Comparison of ENCODE assay signal across 8 mouse cellular contexts in the genomic region with DNA sequence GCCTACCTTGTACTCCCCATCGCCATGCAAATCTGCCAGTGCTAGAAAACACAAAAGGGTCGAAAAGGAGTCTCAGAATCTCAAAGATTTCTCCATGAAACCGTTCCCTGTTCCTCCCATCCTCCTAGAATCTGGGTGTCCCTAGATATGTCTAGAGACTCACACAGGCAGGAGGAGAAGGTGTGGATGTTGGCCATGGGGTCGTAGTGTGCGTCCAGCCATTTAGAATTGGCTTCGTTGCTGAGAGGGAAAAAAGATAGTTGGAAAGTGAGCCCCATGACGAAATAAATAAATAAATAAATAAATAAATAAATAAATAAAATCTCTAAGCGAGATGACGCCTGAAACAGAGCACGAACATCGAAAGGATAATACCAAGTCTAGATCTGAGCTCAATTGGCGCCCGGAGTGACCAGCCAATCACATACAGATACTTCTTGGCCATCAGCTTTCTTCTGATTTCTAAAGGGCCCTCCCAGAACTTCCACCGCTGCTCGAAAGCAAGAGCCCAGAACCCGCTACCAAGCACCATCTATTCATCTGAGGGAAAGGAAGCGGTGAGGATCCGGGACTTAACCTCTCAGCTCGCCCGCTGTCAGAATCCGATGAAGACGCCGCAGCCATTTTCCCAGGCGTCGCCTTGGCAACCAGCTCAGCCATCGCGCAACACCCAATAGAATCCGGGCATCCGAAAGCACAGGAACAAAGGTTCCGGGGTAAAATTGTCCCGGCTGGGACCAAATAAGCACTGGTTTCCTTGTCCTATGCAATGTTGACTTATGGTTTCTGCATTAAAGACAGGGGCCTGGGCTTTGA. TPM values are rescaled to one million over a fixed set of nuclear protein-coding genes. Genes with fewer than 3 reads are reported as not detected.
DNase-seq lines count a peak whose midpoint lies in the region; ATAC-seq and TF ChIP-seq lines count a peak whose summit lies in the region.

Gene Bbs1 (minus strand): TSS at position 650 of the 816 bp plus-strand sequence.

- intact Hi-C loops in heart, adult 2 months (cut with DNase I) = loop anchor here (2.0 kb wide), 1 partner anchor 25 kb away; no protein-coding TSS in a partner anchor

- peaks cover 6% of the 10 kb centered on the region; the same call in 1 of the 2 replicates for H3K4me1 ChIP-seq in embryonic facial prominence, embryonic 13.5 days
- peaks cover 3% of the 10 kb centered on the region for H3K4me1 ChIP-seq in heart, adult 2 months (ENCODE audit: control insufficient read depth, insufficient read depth, low read length)
- peaks cover 4% of the 10 kb centered on the region for H3K4me1 ChIP-seq in kidney, adult 2 months (ENCODE audit: control insufficient read depth, insufficient read depth, low read length)
- peaks cover 5% of the 10 kb centered on the region for H3K4me1 ChIP-seq in limb, embryonic 12.5 days (replicated peaks)
- H3K4me1 ChIP-seq in midbrain, embryonic 14.5 days (ENCODE audit: control insufficient read depth, insufficient read depth, low read length) = peaks cover 10% of the 10 kb centered on the region; the same call in 1 of the 2 replicates

- no peaks in the 10 kb centered on the region for H3K9me3 ChIP-seq in embryonic facial prominence, embryonic 13.5 days
- no peaks in the 10 kb centered on the region for H3K9me3 ChIP-seq in limb, embryonic 12.5 days
- H3K9me3 ChIP-seq in midbrain, embryonic 14.5 days (ENCODE audit: control insufficient read depth, low read length) = no peaks in the 10 kb centered on the region

- no peaks in the 10 kb centered on the region for H3K79me2 ChIP-seq in heart, adult 2 months (replicated peaks; ENCODE audit: control insufficient read depth, insufficient read depth, low read length)

- peak; percentile 48; the same call in 1 of the 2 replicates for TF ChIP-seq POLR2A in heart, adult 2 months (IDR thresholded peaks at IDR 0.05; ENCODE audit: insufficient read depth, low read depth, low read length)
- no peak for TF ChIP-seq POLR2A in kidney, adult 2 months (IDR thresholded peaks at IDR 0.05; ENCODE audit: low read depth, low read length)

- no peak for TF ChIP-seq CTCF in heart, adult 2 months (IDR thresholded peaks at IDR 0.05)
- no peak for TF ChIP-seq CTCF in kidney, adult 2 months (conservative IDR thresholded peaks at IDR 0.05; ENCODE audit: insufficient read depth, insufficient read length, low read depth, low read length)

- H3K4me2 ChIP-seq in embryonic facial prominence, embryonic 13.5 days = peak within 1 kb of the TSS; percentile 61
- H3K4me2 ChIP-seq in limb, embryonic 12.5 days = peak within 1 kb of the TSS; percentile 60
- peak within 1 kb of the TSS; percentile 82 for H3K4me2 ChIP-seq in midbrain, embryonic 14.5 days (ENCODE audit: low read length)

- H3K27me3 ChIP-seq in embryonic facial prominence, embryonic 13.5 days = no peaks in the 10 kb centered on the region
- no peaks in the 10 kb centered on the region for H3K27me3 ChIP-seq in heart, adult 2 months (ENCODE audit: control insufficient read depth, insufficient read depth, low read length)
- no peaks in the 10 kb centered on the region for H3K27me3 ChIP-seq in kidney, adult 2 months (replicated peaks; ENCODE audit: control insufficient read depth, insufficient read depth, low read length)
- no peaks in the 10 kb centered on the region for H3K27me3 ChIP-seq in limb, embryonic 12.5 days
- H3K27me3 ChIP-seq in midbrain, embryonic 14.5 days (ENCODE audit: control insufficient read depth, insufficient read depth, low read length) = no peaks in the 10 kb centered on the region

- H3K4me3 ChIP-seq in embryonic facial prominence, embryonic 13.5 days = peak within 1 kb of the TSS; percentile 65
- H3K4me3 ChIP-seq in heart, adult 2 months = peak within 1 kb of the TSS; percentile 63
- peak within 1 kb of the TSS; percentile 83 for H3K4me3 ChIP-seq in kidney, adult 2 months (ENCODE audit: insufficient read depth, low read depth, low read length)
- peak within 1 kb of the TSS; percentile 66 for H3K4me3 ChIP-seq in limb, embryonic 12.5 days (replicated peaks)
- H3K4me3 ChIP-seq in midbrain, embryonic 14.5 days (replicated peaks; ENCODE audit: low read depth, low read length) = peak within 1 kb of the TSS; percentile 67

- ATAC-seq in embryonic facial prominence, embryonic 13.5 days (ENCODE audit: insufficient number of reproducible peaks, insufficient read depth, low FRiP score, low TSS enrichment, low read depth) = peak; percentile 62; the same call in 1 of the 2 replicates
- peak; percentile 57; the same call in 1 of the 2 replicates for ATAC-seq in limb, embryonic 12.5 days (ENCODE audit: insufficient number of reproducible peaks, insufficient read depth, low FRiP score, low TSS enrichment, low read depth)
- peak; percentile 78; the same call in 1 of the 2 replicates for ATAC-seq in midbrain, embryonic 14.5 days (ENCODE audit: low FRiP score, low TSS enrichment)

- TF ChIP-seq EP300 in heart, adult 2 months (IDR thresholded peaks at IDR 0.05; ENCODE audit: insufficient read depth, low read depth, low read length) = 0 out of 2 replicates have a peak, but pooled peaks have one; percentile 25

- no peak within 1 kb of the TSS for H3K27ac ChIP-seq in embryonic facial prominence, embryonic 13.5 days
- no peak within 1 kb of the TSS for H3K27ac ChIP-seq in heart, adult 2 months
- no peak within 1 kb of the TSS for H3K27ac ChIP-seq in kidney, adult 2 months (ENCODE audit: insufficient read depth, low read depth, low read length)
- no peak within 1 kb of the TSS for H3K27ac ChIP-seq in limb, embryonic 12.5 days
- H3K27ac ChIP-seq in midbrain, embryonic 14.5 days (replicated peaks; ENCODE audit: low read depth, low read length) = peak within 1 kb of the TSS; percentile 81

- peak; percentile 58 for DNase-seq in 3134 (ENCODE audit: extremely low read depth, insufficient read length, low spot score)
- DNase-seq in adrenal gland, postnatal 4 days (ENCODE audit: low spot score in 2 of 2) = peak; percentile 61 to 64
- DNase-seq in heart, adult 2 months = peak; percentile 79 to 85
- DNase-seq in kidney, adult 2 months = peak; percentile 87
- peak; percentile 94 for DNase-seq in midbrain, embryonic 14.5 days
- DNase-seq in spleen, adult 12 weeks (ENCODE audit: low spot score) = peak; percentile 71

- WGBS in embryonic facial prominence, embryonic 13.5 days = 7% methylated on average over 31 of the region's 31 CpGs
- 9% methylated on average over 31 of the region's 31 CpGs for WGBS in heart, adult 2 months
- 5% methylated on average over 31 of the region's 31 CpGs for WGBS in kidney, adult 2 months
- 10% methylated on average over 31 of the region's 31 CpGs for WGBS in limb, embryonic 12.5 days
- 7% methylated on average over 31 of the region's 31 CpGs for WGBS in midbrain, embryonic 14.5 days

- H3K36me3 ChIP-seq in embryonic facial prominence, embryonic 13.5 days = peaks cover 51% of the 10 kb centered on the region
- no peaks in the 10 kb centered on the region for H3K36me3 ChIP-seq in heart, adult 2 months (ENCODE audit: control insufficient read depth, insufficient read depth, low read length)
- no peaks in the 10 kb centered on the region for H3K36me3 ChIP-seq in kidney, adult 2 months (ENCODE audit: control insufficient read depth, insufficient read depth, low read length)
- peaks cover 56% of the 10 kb centered on the region for H3K36me3 ChIP-seq in limb, embryonic 12.5 days
- H3K36me3 ChIP-seq in midbrain, embryonic 14.5 days (ENCODE audit: control insufficient read depth, insufficient read depth, low read length) = peaks cover 62% of the 10 kb centered on the region

- peak within 1 kb of the TSS; percentile 75 for H3K9ac ChIP-seq in embryonic facial prominence, embryonic 13.5 days
- peak within 1 kb of the TSS; percentile 57; the same call in 1 of the 2 replicates for H3K9ac ChIP-seq in heart, adult 2 months (ENCODE audit: low read depth, low read length)
- peak within 1 kb of the TSS; percentile 62 for H3K9ac ChIP-seq in limb, embryonic 12.5 days (replicated peaks)
- peak within 1 kb of the TSS; percentile 71 for H3K9ac ChIP-seq in midbrain, embryonic 14.5 days (replicated peaks; ENCODE audit: low read length)

RNA-seq across cellular contexts. Expression of gene Bbs1, which starts in this region (rescaled TPM):
- total RNA-seq in adrenal gland, postnatal 4 days (2021) = 10 to 100 TPM; 13.1 to 15.5 TPM
- polyA plus RNA-seq in embryonic facial prominence, embryonic 13.5 days (2015; fragmentation: Nextera tagmentation; extraction: Ambion mirVana) = 4.1 and 5.6 TPM in 2 replicates
- 1 to 10 TPM; 3.5 to 4.5 TPM for total RNA-seq in heart, adult 2 months (2021)
- 2.3 and 3.9 TPM in 2 replicates for polyA plus RNA-seq in heart, adult 2 months (2012; rRNA removed)
- 10.4 and 10.6 TPM in 2 replicates for polyA plus RNA-seq in kidney, adult 2 months (2012; rRNA removed)
- polyA plus RNA-seq in limb, embryonic 12.5 days (2016; fragmentation: Nextera tagmentation; extraction: Ambion mirVana) = 5.1 and 6.5 TPM in 2 replicates
- 8.9 and 17.9 TPM in 2 replicates for polyA plus RNA-seq in midbrain, embryonic 14.5 days (2014; fragmentation: Nextera tagmentation; extraction: Ambion mirVana)
